Mouse (Mus musculus) mouse embryonic stem cell (cell line): ENCODE measurements around the gene Ccdc69.
"Not testable (repeated sequence)": the region's sequence is repeated elsewhere in the genome, so short reads cannot be mapped to it uniquely, and the experiment has no call there.

ENCODE experiments used
- in situ Hi-C, 2 experiments: fragments of 300-500 bp; cut with MboI; formaldehyde crosslinking; loops; 1 replicate in 1 of 2; 3 replicates in 1 of 2; pipeline ENCODE4 v1.14.3; 2019 to 2020; ENCODE audit warnings: low sequenced_read_pairs in 2 of 2, low pct_unique_long_range_greater_than_20kb in 1 of 2, mixed read lengths in 1 of 2; ENCODE audit not compliant: unreplicated experiment in 1 of 2

Ccdc69 gene

DNA sequence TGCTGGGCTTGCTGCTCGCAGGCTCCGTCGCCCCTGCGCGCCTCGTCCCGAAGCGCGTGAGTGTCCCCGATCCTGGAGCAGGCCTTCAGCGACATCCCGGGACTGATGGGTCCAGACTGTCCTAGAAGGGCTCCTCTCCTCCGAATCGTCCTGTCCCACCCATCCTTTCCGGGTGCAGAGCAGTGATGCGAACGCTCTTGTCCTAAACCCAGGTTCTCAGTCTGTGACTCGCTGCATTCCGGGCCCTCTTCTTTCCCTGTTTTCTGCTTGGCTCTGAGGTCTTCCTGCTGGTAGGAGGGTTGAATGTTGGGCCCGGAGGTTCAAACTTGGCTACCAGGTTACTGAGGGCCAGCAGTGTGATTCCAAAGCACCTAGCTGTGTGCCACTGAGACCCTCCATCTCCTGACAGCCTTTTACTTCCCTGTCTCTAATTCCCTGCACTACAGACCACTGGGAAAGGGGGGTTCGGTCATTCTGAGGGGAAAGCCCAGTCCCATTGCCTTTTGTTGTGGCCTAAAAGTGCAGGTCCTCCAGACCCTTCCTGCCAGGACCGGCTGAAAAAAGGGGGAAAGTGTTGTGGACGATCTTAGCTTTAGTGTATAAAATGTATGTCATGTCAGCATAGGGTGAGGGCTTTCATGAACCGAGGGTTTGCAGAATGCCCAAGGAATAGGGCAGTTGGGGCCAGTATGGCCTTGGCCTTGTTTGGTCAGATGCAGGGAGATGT, 20.4 kb upstream of the Ccdc69 start:
- in situ Hi-C loops, result no loop called here

DNA sequence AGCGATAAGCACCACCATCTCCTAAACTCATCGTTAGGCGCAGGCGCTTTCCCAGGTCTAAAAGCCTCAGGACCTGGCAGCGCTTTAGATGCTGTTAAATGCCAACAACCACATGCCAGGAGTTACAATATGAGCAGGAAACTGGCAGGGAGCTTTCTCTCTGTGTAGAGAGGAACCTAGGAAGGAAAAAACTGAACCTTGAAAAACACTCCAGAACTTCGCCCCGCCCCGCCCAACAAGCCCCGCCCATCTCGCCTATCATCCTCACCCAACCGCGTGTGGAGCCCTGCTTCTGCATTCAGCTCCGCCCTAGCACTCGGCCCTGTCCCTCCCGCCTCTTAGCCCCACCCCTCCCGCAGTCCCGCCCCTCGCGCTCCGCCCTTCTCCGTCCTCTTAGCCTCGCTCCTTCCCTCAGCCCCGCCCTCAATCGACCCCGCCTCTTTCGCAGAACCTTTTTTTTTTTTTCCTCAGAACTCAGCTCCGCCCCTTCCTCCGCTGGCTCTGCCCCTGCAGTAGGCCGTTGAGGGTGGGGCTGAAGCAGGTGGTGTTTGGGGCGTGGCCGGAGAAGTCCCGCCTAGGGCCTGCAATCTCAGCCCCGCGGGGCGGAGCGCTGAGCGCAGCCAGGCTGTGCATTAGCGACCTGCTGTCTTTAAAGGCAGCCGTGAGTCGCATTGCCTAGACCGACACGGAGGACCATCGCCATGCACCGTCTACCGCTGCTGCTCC, 19.7 kb upstream of the Ccdc69 start, which contains the start of gene Gm2a:
Gm2a (plus strand) TSS at position 653 of the 726 bp plus-strand sequence.
- in situ Hi-C loops, result no loop called here

DNA sequence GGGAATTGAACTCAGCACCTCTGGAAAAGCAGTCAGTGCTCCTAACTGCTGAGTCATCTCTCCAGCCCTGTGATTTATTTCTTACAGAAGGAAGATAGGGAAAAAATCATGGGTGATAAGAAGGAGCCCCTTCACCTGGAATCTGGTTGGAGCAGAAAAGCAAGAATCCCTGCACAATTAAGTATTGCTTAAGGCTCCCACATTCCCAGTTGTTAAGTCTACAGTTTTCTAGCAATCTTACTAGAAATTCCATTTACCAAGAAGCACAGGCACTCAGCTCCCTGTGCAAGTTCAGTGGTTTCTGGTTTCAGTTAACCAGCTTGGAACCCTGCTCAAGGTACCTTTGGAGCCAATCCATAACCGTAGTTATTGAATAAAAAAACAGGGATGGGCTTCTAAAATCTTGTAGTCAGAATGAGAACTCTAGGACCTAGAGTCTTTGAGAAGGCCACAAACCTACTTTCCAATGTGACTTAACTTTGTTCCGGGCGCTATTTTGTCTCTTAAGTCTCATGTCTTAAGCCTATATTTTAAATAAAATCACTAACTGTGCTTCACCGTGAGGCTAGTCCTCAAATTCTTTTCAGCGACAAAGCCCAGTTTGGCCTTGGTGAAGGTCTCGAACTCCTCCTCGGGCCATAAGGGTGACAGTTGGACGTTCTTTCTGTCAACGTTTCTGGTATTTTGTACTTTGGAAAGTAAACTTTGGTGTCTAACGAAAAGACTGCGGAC, 19.0 kb upstream of the Ccdc69 start:
- in situ Hi-C loops, result no loop called here

DNA sequence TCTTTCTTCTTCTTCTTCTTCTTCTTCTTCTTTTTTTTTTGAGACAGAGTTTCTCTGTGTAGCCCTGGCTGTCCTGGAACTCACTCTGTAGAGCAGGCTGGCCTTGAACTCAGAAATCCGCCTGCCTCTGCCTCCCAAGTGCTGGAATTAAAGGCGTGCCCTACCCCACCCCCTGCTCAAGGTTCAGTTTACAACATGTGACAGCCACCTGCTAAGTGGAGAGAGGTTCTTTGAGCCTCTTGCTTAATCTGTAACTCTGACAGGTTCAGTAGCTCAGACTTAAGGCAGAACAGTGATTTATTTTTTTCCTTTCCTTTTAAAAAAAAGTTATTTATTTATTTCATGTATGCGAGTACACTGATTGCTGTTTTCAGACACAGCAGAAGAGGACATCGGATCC, 18.4 kb upstream of the Ccdc69 start:
- in situ Hi-C loops, result not testable (repeated sequence)

DNA sequence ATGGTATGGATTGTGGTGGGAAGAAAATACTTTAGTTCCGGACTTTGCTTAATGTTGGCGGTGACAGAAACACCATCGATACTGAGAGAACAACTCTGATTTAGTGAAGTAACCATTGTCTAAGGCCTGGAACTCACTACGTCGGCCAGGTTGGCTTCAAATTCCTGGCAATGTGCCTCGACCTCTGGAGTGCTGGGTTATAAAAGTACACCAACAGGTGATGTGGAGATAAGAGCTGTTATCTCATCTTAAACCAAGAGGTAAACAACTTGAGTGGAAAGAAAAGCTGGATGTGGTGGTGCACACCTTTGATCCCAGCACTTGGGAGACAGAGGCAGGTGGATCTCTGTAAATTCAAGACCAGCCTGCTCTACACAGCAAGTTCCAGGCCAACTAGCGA, 15.2 kb upstream of the Ccdc69 start:
- in situ Hi-C loops, result no loop called here

DNA sequence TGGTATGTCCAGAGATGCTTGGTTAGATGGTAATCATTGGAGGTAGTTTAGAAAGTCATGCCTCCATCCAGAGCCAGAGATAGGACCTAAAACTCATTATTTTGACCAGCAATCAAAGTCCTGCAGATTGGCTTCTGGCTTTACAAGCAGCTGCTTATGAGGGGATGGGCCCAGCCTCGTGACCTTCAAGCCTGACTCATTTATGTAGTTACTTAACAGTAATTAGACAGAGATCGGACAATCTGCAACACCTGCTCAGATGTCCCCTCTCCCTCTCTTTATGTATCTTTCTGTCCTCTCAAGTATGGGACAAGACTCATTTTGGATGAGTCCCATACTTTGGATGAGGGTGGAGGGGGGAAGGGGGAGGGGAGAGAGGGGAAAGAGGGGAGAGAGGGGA, 12.0 kb upstream of the Ccdc69 start:
- in situ Hi-C loops, result no loop called here

DNA sequence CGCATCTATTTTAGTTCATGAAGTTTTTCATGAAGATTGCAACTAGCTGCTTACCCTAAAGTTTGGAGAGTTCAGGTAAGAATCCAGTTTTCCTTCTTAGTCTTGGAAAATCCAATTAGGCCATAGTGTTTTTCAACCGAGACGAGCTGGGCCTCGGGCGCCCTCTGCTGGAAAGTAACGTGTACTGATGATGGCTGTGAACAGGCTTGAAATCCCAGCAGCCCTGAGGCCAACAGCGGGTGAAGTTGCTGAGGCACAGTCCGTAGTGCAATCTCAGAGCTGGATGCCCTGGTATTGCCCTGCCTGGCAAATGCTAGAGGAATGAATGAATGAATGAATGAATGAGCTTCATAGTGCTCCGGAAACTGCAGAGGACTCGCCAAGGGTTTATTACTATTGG, 9.1 kb upstream of the Ccdc69 start:
- in situ Hi-C loops, result no loop called here

DNA sequence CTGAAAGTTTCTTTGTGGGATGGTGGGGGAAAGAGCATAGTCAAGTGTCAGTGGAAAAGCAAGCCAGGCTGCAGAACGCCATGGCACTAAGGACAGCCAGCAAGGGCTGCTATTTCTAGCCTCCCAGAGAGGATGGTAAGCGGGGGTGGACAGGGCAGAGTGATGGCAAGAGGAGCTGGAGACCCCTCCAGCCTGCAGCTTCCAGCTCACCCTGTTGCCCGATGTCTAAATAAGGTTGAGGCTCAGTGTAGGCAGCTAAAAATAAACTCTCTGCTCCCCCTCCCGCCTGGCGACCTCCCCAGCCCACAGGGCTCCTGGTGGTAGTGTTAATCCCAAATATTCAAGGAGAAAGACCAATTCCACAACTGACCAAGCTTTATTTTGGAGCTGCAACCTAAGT, 7.5 kb upstream of the Ccdc69 start:
- in situ Hi-C loops, result no loop called here

DNA sequence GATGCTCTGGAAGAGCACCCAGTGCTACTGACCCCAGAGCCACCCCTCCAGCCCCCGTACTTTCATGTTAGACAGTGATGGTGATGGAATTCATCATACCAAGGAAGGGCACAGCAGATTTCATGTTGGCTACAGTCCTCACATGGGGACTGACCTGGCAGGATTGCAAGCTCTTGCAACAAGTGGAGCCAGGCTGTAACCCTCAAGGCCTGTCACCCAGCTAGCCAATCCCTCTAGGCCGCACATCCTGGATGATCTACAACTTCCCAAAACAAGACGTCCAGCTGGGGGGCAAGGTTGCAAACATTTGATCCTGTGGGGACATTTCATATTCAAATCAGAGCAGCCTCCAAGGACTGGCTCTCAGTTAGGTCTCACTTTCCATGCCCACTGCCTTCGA, 6.7 kb upstream of the Ccdc69 start:
- in situ Hi-C loops, result no loop called here

DNA sequence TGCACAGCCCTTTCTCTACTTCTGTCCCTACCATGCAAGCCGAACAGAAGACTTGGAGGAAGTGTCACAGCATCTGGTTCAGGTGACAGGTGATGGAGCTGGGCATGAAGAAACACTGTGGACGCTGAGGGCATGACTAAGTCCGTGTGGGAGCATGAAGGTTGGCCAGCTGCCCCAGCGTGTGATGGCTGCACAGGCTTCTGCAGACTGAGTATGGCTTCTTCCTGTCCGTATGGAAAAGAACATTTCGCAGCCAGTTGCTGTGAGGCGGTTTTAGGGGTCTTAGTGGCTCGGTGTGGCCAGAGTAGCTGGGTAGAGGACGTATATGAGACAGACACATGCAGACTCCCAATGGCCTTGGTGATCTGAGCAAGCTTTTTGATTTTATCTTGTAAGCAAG, 3.3 kb upstream of the Ccdc69 start:
- in situ Hi-C loops, result no loop called here

DNA sequence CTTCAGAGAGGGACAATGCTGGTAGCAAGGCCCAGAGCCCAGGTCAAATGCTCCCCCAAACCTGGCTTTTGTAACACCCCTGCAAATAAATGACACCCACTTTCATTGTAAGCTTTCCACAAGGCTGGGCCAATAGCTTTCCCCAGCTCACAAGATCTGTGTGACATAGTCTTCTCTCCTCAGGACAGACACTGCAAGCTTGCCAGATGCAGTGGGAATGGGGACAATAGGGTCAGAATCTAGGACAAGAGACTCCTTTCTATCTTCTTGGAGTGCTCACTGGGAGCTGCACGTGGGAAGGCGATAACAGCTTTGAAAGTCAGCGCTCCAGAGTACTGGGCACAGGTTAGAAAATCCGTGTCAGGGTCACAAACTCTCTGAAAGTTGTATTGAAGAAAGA, 1.2 kb upstream of the Ccdc69 start:
- in situ Hi-C loops, result no loop called here

DNA sequence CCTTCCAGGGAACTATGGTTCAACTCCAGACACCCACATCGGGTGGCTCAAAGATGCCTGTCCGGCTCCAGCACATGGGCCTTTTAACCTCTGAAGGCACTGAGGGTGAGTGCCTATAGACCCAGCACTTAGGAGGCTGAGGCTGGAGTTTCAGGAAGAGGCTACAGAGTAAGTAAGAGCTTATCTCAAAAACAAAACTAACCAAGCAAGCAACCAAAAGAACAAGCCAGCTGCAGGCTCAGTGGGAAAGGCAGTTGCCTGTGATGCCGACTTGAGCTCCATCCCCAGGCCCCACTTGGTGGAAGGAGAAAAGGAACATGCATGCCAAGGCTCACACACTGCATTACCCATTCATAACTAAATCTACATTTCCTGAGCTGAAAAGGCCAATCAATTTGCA, 571 bp upstream of the Ccdc69 start:
- in situ Hi-C loops, result no loop called here

DNA sequence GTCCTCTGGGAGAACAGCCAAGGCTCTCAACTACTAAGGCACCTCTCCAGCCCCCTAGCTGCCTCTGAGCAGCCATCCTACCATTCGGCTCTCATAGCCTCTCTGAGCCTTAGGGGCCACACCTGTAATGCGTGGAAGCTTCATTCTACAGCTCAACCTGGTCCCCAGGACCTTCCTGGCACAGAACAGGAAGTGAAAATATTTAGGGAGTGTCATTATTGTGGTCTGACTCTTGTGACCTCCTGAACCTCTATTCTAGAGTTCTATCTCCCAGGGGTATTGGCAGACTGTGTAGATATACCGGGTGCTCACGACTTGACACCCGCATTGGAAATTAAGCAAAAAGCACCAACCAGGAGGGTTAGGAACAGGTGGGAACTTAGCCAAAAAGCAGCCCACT, 1.7 kb downstream of the Ccdc69 start:
- in situ Hi-C loops, result no loop called here

DNA sequence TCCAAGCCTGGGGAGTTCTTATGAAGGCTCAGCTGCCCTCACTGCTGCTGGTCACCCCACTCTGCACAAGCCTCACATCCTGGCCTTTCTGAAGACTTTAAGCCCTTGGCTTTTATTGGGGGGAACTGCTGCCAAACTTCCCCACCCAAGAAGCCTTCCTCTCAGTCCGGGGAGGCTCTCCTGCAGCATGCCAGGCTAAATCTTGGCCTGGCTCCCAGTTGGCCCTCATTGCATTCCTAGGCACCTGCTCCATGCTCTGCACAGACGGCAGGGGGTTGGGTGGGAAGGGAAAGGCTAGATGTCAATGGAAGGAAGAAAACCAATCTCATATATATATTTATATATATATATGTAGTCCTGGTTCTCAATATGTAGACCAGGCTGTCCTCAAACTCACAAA, 2.3 kb downstream of the Ccdc69 start:
- in situ Hi-C loops, result no loop called here

DNA sequence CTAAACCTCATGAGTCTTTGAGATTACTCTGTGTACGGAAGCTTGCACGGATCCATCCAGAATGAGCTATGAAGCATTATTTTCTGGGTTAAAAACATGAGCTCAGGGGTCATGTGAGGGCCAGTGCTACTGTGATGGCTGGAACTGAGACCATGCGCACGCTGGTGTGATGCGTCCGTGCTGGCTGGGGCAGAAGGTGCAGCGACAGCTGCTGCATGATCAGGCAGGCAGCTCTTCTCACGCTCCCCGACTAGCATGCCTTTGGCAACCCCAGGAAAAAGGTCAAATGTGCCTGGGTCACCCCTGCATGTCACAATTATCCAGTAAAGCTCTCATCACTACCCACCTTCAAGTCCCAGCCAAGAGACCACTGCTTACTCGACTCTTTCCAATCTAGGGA, 4.7 kb downstream of the Ccdc69 start:
- in situ Hi-C loops, result no loop called here

DNA sequence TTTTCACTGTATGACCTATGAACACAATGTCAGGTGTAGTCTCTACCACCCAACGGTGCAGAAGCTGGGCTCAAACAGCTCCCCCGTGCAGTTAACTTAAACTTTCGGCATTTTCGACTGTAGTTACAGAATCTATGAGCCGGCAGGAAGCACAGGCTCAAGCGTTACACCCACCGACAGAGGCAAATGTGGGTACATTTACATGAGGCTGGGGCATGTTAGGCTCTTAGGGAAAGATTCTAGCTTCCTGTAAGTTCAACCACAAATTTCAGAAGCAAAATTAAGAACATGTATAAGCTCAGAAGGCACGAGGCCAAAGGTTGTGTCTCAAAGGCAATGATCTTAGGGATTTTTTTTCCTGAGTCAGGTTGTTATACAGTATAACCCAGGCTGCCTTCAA, 5.5 kb downstream of the Ccdc69 start:
- in situ Hi-C loops, result no loop called here

DNA sequence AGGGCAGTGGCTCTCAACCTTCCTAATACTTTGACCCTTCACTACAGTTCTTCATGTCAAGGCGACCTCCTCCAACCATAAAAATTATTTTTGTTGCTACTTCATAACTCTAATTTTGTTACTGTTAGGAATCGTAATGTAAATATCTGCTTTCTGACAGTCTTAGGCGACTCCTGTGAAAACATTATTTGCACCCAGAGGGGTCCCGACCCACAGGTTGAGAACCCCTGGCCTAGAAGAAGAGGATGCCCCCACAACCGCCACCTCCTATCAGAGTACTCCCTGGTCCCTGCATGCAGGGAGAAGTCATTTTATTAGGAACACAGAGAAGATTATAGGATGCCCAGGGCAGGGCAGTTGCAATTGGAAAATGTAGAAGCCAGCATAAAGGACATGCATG, 6.6 kb downstream of the Ccdc69 start:
- in situ Hi-C loops, result no loop called here

DNA sequence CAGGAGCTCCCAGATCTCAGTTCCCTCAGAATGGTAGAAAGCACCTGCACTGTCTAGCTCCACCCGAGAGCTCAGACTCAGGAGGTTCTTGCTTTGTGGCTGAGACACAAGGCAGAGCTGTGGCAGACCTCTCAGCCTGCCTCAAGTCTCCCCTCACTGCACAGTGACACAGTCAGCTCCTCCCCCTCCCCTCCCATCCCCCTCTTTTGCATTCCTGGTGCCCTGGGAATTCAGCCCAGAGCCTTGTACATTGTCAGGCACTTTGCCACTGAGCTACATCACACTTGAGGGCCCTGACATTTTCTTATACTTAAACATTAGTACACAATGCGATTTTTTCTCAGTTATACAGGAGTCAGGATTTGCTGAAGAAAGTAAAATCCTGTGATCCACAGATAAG, 8.9 kb downstream of the Ccdc69 start:
- in situ Hi-C loops, result no loop called here

DNA sequence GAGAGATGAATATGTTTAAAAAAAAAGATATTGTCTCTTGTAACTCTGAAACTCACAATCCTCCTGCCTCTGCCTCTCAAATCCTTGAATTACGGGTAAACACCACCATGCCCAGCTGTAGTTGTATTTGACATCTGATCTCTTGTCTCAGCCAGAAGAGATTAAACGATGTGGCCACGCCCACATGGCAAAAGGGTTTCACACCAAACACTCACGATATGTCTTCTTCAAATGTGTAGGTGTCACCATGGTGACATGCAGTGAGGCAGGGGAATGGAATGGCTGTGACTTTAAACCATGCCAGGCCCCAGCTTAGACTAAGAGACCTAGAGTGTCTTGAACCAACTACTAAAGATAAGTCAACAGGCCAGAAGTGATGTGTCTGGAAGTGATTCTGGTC, 11.0 kb downstream of the Ccdc69 start:
- in situ Hi-C loops, result no loop called here

DNA sequence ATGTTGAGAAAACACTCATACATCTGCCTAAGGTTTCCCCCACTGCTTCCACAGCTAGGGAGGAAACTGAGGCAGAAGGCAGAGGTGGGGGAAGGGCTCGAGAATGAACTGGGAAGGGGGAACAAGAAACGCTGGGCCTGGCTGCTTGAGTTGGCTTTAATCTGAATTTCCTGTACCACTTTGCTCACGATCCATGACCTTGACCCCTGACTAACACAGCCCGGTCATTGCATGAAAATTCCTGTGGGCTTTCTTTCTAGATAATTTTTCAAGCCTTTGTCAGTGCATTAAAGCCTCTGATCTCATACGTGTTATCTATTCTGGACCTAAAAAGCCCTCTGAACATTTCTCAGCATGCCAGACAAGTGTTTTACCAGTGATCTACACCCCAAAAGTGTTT, 15.1 kb downstream of the Ccdc69 start:
- in situ Hi-C loops, result no loop called here
